Mouse (Mus musculus) stomach, embryonic 14.5 days (tissue): ENCODE data around the gene Lct. TPM values are rescaled to one million over a fixed set of nuclear protein-coding genes. Genes with fewer than 3 reads are reported as not detected.

ENCODE experiments used
- ATAC-seq: fragments of 200-750 bp; cut with Nextera tagmentation; 2 replicates; pipeline ENCODE4 v1.8.0; 2017; ENCODE audit warnings: low read depth, moderate TSS enrichment; ENCODE audit not compliant: insufficient number of reproducible peaks, insufficient read depth, low FRiP score
- H3K27ac ChIP-seq: fragments of 300-500 bp; sonication (generic); 2 replicates; pipeline ENCODE4 v1.5.1; 2014; ENCODE audit warnings: mild to moderate bottlenecking, low read length, moderate library complexity, mixed read lengths
- H3K27me3 ChIP-seq: fragments of 300-500 bp; sonication (generic); 2 replicates; pipeline ENCODE4 v1.6.1; 2014; ENCODE audit warnings: low read length, control low read depth, mixed read lengths; ENCODE audit not compliant: control insufficient read depth, insufficient read depth
- H3K36me3 ChIP-seq: fragments of 300-500 bp; sonication (generic); 2 replicates; pipeline ENCODE4 v1.6.1; 2014; ENCODE audit warnings: mild to moderate bottlenecking, control low read depth, low read length, moderate library complexity, mixed read lengths; ENCODE audit not compliant: control insufficient read depth, insufficient read depth
- H3K4me1 ChIP-seq: fragments of 300-500 bp; sonication (generic); 2 replicates; pipeline ENCODE4 v1.6.1; 2014; ENCODE audit warnings: low read length, control low read depth, mixed read lengths; ENCODE audit not compliant: control insufficient read depth, insufficient read depth
- H3K4me2 ChIP-seq: fragments of 300-500 bp; sonication (generic); replicated peaks from 2 replicates; pipeline ENCODE4 v1.6.1; 2014; ENCODE audit warnings: low read depth, low read length, control low read depth
- H3K4me3 ChIP-seq: fragments of 300-500 bp; sonication (generic); 2 replicates; pipeline ENCODE4 v1.5.1; 2014; ENCODE audit warnings: low read depth, low read length, control low read depth
- H3K9ac ChIP-seq: fragments of 300-500 bp; sonication (generic); replicated peaks from 2 replicates; pipeline ENCODE4 v1.6.1; 2014; ENCODE audit warnings: low read depth, mild to moderate bottlenecking, control low read depth, low read length, moderate library complexity, mixed read lengths
- H3K9me3 ChIP-seq: fragments of 300-500 bp; sonication (generic); 2 replicates; pipeline ENCODE4 v1.6.1; 2016; ENCODE audit warnings: low read depth, low read length, control low read depth; ENCODE audit not compliant: control insufficient read depth
- WGBS: fragments of 180-500 bp; shearing (Covaris S2); extraction: QIAGEN DNeasy Blood & Tissue Kit; methylation state at CpG from one replicate; pipeline ENCODE4 v1.1.7; 2014; 5-methylcytosine and 5-hydroxymethylcytosine counted together
- polyA plus RNA-seq: library from polyadenylated mRNA; unstranded; fragments of >200 nt; fragmentation: Nextera tagmentation; extraction: Ambion mirVana; gene quantifications from 2 replicates; pipeline ENCODE4 v1.2.1, GENCODE M21; 2014

Lct gene
- polyA plus RNA-seq, 1 experiment from 2014 or later: 0.14 TPM

DNA sequence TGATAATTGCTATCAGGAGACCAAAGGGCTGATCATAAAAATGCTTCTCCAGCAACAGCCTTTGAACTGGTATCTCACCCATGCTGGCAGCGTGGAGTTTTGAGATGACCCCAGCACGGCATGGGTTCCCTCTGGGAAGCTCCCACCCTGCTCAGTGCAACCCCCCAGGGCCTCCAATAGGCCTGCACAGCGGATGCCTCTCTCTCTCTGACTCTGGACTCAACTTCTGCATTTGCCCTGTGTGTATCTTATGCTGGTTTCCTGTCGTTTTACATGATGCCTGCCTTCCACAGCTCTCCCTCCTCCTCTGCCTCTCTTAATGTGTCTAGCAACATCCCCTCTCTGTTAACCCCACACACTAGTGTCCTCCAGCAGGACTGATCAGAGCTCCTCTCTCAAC is 13.5 kb downstream of the Lct start:
- no peak for ATAC-seq
- WGBS: 59% methylated on average over 4 of the region's 4 CpGs
- Histone ChIP-seq H3K27me3 (no peaks in the 10 kb centered on the region), H3K4me1 (no peaks in the 10 kb centered on the region), H3K9me3 (no peaks in the 10 kb centered on the region), H3K27ac (no peak overlapping the region), H3K9ac (no peak overlapping the region), H3K4me3 (no peak overlapping the region), H3K36me3 (no peaks in the 10 kb centered on the region), H3K4me2 (no peak overlapping the region)

DNA sequence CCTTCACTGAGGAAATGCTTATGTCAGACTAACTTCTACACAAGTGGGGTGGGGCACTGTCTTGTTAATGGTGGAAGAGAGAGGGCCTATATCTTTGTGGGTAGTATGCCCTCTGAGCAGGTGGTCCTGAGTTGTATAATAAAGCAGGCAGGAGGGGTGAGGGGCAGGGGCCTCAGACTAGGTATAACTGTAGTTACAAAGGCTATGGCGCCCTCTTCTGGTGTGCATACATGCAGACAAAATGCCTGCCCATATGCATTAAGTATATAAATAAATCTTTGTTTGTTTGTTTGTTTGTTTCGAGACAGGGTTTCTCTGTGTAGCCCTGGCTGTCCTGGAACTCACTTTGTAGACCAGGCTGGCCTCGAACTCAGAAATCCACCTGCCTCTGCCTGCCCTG is 19.1 kb downstream of the Lct start:
- Histone ChIP-seq H3K27me3 (no peaks in the 10 kb centered on the region), H3K4me3 (no peak overlapping the region), H3K27ac (no peak overlapping the region), H3K4me2 (no peak overlapping the region), H3K36me3 (no peaks in the 10 kb centered on the region), H3K4me1 (no peaks in the 10 kb centered on the region), H3K9me3 (no peaks in the 10 kb centered on the region), H3K9ac (no peak overlapping the region)
- 80% methylated on average over 3 of the region's 3 CpGs for WGBS
- ATAC-seq: no peak

DNA sequence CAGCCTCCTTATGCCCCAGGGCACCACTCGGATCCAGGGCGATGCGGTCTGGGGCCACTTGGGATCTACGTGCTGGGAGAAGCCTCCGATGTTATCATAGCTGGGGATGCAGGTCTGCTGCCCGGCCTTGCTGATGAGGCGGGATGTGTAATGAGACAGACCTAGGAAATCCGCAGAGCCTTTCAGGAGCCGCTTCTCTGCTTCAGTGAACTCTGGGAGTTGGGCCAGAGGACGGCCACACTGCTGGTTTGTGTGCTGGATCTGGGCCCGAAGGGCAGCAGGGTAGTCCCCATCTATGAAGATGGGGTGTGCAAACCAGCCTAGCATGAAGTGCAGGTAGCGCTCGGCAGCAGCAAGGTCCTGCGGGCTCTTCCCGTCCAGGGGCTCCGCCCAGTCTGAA is 24.2 kb downstream of the Lct start:
- Histone ChIP-seq H3K4me2 (no peak overlapping the region), H3K27me3 (no peaks in the 10 kb centered on the region), H3K9ac (no peak overlapping the region), H3K36me3 (no peaks in the 10 kb centered on the region), H3K9me3 (0 out of 2 replicates have a peak, but pooled peaks cover 3% of the 10 kb centered on the region), H3K27ac (no peak overlapping the region), H3K4me3 (no peak overlapping the region), H3K4me1 (no peaks in the 10 kb centered on the region)
- WGBS: 92% methylated on average over 16 of the region's 16 CpGs
- no peak for ATAC-seq

DNA sequence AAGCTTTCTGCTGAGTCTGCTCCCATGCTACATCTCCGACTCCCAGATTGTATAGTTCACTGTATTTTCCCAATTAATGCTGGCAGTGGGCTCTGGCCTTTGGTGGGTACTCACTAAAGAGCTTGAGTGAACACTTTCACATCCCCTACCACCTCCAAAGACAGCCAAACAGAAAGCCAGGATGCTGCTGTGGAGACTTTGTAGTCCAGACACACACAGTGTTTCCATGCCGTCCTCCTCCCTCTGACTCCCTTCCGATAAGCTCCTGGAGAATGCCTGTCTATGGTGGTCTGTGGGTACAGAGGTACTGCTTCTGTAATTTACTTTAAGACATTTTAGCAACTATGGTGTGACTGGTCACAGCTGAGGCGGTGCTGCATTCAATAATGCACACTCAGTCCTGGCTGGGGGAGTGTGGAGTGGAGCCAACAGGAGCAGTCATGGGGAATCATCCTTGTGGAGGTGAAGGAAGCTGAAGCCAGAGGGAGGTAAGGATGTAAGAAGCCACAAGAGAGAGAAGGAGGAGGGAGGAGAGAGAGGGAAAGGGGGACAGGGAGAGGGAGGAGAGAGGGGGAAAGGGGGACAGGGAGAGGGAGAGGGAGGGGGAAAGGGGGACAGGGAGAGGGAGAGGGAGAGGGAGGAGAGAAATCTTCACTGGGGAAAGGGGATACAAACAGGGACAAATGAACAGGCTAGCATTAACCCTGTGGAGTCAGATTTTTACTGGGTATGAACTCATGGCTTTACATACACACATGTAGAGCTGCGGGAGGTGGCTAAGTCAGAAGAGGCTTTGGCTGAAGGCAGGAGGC is 32.2 kb downstream of the Lct start:
- H3K36me3 ChIP-seq: no peaks in the 10 kb centered on the region
- H3K4me1 ChIP-seq: no peaks in the 10 kb centered on the region
- no peak overlapping the region for H3K9ac ChIP-seq
- H3K4me3 ChIP-seq: no peak overlapping the region
- no peaks in the 10 kb centered on the region for H3K9me3 ChIP-seq
- ATAC-seq: no peak
- 66% methylated on average over 5 of the region's 5 CpGs for WGBS
- no peak overlapping the region for H3K27ac ChIP-seq
- no peak overlapping the region for H3K4me2 ChIP-seq
- no peaks in the 10 kb centered on the region for H3K27me3 ChIP-seq

DNA sequence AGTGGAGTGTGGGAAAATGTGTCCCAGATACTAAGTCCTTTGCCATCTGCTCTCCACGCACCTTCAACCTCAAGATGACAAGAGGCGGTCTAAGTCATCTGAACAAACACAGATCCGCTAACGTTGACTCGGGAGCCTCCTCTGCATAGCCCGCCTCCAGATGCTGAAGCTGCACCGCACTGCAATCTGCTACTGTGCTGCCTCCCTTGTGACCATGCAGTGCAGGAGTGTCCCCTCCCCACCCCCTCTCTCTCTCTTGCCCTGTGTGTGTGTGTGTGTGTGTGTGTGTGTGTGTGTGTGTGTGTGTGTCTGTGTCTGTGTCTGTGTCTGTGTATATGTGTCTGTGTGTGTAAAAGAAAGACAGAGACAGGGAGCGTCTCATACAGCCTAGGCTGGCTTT is 32.8 kb downstream of the Lct start:
- Histone ChIP-seq H3K4me1 (no peaks in the 10 kb centered on the region), H3K9me3 (no peaks in the 10 kb centered on the region), H3K9ac (no peak overlapping the region), H3K36me3 (no peaks in the 10 kb centered on the region), H3K27me3 (no peaks in the 10 kb centered on the region), H3K4me3 (no peak overlapping the region), H3K4me2 (no peak overlapping the region), H3K27ac (no peak overlapping the region)
- no peak for ATAC-seq
- 72% methylated on average over 8 of the region's 8 CpGs for WGBS

DNA sequence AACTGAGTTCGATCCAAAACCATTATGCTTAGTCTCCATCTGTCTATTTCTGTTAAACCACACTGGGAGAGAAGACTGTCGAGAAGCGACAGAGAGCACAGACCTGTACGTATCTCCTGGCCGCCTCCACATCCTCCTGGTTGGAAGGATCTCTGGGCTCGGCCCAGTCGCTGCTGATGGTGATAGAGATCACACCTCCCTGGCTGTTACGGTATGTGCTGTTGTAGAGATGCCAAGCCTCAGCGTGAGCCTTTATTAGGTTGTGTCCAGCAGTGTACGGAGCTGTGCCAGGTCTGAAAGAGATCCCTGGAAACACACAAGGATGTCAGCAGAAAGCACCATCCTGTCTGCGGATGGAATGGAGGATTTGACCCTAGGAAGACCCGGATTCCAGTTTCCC is 34.6 kb downstream of the Lct start:
- Histone ChIP-seq H3K4me1 (no peaks in the 10 kb centered on the region), H3K9ac (no peak overlapping the region), H3K27ac (no peak overlapping the region), H3K4me3 (no peak overlapping the region), H3K9me3 (no peaks in the 10 kb centered on the region), H3K4me2 (no peak overlapping the region), H3K36me3 (no peaks in the 10 kb centered on the region), H3K27me3 (no peaks in the 10 kb centered on the region)
- no peak for ATAC-seq
- WGBS: 82% methylated on average over 12 of the region's 12 CpGs

DNA sequence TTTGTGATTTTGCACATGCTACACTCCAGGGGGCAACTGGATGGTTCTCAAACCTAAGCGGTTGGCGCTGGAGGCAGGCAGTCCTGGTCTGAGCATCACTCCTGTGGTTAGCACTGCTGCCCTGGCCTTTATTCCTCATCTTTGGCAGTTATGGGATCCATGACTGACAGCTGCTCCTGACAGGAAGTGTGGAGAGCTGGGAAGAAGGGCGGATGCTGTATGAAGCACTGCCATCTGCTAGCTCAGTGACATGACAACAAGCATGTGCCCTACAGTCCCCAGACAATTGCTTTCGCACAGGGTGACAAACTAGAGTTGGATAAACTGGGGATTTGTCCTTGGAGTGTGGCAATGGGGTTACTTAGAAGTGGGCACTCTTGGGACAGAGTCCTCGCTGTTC is 37.8 kb downstream of the Lct start:
- no peak for ATAC-seq
- H3K9me3 ChIP-seq: no peaks in the 10 kb centered on the region
- no peaks in the 10 kb centered on the region for H3K4me1 ChIP-seq
- H3K9ac ChIP-seq: no peak overlapping the region
- no peaks in the 10 kb centered on the region for H3K27me3 ChIP-seq
- H3K36me3 ChIP-seq: no peaks in the 10 kb centered on the region
- WGBS: 88% methylated on average over 5 of the region's 5 CpGs
- H3K4me2 ChIP-seq: no peak overlapping the region
- H3K4me3 ChIP-seq: no peak overlapping the region
- no peak overlapping the region for H3K27ac ChIP-seq

DNA sequence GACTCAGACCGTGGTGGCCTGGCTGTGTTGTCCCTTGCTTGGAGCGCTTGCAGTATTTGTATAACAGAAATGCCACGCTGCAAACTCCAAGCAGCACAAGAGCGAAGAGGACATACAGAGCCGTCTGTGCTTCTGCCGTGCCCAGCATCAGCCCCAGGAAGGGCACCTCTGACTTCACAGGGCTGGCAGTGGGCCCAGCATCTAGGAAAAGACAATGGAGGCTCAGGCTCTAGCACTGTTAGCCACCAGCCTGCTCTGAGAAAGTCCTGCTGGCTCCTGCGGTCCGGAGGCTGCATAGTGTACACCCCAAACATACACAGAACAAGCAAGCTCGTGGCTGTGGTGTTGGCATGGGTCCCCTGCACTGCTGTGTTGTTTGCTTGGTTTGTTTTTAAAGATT is 43.0 kb downstream of the Lct start:
- Histone ChIP-seq H3K27ac (no peak overlapping the region), H3K4me3 (no peak overlapping the region), H3K36me3 (no peaks in the 10 kb centered on the region), H3K4me1 (no peaks in the 10 kb centered on the region), H3K27me3 (no peaks in the 10 kb centered on the region), H3K9me3 (no peaks in the 10 kb centered on the region), H3K9ac (no peak overlapping the region), H3K4me2 (no peak overlapping the region)
- WGBS: 87% methylated on average over 9 of the region's 9 CpGs
- ATAC-seq: no peak

DNA sequence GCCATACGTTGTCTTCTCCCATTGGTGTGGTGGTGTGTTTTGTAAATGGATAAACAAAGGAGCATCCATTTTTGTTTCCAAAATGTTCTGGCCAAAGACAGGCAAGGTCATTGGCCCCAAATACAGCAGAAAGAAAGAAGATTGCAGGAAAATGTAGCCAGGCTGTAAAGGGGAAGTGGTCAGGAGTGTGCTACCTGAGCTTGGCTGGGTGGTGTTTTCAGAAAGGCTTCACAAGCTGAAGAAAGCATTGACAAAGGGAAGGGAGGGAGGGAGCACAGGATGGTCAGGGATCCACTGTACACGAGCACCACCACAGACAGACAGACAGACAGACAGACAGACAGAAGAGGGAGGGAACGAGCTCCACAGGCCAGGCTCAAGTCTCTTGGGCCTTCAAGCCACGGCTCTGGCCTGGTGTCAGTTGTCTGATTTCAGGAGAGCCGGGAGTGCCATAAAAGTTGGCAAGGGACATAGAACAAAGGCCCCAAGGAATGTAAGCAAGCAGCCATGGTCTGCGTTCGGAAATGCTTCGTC is 43.9 kb downstream of the Lct start:
- no peak for ATAC-seq
- no peak overlapping the region for H3K4me3 ChIP-seq
- H3K9ac ChIP-seq: no peak overlapping the region
- H3K27ac ChIP-seq: no peak overlapping the region
- no peaks in the 10 kb centered on the region for H3K9me3 ChIP-seq
- no peaks in the 10 kb centered on the region; the same call in 1 of the 2 replicates for H3K36me3 ChIP-seq
- 88% methylated on average over 8 of the region's 8 CpGs for WGBS
- no peak overlapping the region for H3K4me2 ChIP-seq
- no peaks in the 10 kb centered on the region for H3K4me1 ChIP-seq
- H3K27me3 ChIP-seq: no peaks in the 10 kb centered on the region
